Mouse (Mus musculus) bone marrow macrophage, adult 2 months (primary cell): ENCODE data around the gene Sf3b3.

Experiments used
- CTCF ChIP-seq: IDR thresholded peaks from 2 replicates; pipeline ENCODE4 v1.5.1; 2012; ENCODE audit warnings: low read depth, mild to moderate bottlenecking, low read length, moderate library complexity
- POLR2A ChIP-seq: IDR thresholded peaks from 2 replicates; pipeline ENCODE4 v1.6.1; 2012; ENCODE audit warnings: mild to moderate bottlenecking, low read depth, low read length, borderline replicate concordance

DNA sequence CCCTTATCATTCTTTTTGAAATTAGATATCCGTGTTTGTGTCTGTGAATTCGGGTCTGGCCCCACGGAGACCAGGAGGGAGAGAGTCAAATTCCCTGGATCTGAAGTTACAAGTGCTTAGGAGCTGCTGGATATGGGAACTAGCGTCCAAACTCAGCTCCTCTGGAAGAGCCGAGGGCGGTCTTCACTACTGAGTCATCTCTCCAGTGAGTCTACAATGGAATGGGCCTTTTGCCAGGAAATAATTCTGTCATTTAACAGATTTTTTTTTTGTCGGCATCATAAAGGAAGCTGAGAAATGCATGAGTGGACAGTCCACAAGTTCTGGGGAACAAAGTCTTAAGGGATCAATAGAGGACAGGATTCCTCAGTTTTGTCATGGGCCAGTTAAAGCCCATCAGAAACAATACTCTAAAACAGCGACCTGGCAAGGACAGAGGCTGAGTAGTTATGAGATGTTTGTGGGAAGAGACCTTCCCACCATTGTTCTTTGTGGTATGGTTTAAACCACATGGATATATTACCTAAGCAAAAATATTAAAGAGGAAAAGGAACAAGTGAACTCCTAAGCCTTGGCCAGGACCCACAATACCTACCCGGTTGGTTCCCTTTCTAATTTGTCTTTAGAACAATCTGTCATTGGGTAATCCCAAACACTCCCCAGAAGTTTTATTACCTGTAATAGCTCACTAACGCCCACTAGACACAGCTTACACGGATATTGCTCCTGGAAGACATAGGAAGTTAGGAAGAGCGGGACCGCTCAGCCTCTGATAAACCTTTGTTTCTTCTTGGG, 66.5 kb downstream of the Sf3b3 start:
- TF ChIP-seq CTCF: no peak
- no peak for TF ChIP-seq POLR2A
